Mouse (Mus musculus) telencephalon, adult 2 months (tissue): Measurements from ENCODE around the gene Zbtb38.
A peak's percentile ranks its signal among the peaks of the same experiment; 100 is the strongest.

Experiments
- DNase-seq: peaks from one replicate; pipeline ENCODE4 v3.0.0-alpha.2; 2011; ENCODE audit warnings: low read depth, low spot score

Gene Zbtb38

GRCm38 (mm10) chr9:96752603-96753114 is at the start of gene Zbtb38:
Gene Zbtb38, minus strand, starts transcription at chr9:96752831.
- DNase-seq: peak; percentile 40

GRCm38 (mm10) chr9:96800131-96800825 is 47.6 kb upstream of the Zbtb38 start:
- no peak for DNase-seq

- DNase-seq: no peak
Measured at GRCm38 (mm10) chr9:96797311-96797710, 44.7 kb upstream of the Zbtb38 start.

- DNase-seq: peak; percentile 72
Measured at GRCm38 (mm10) chr9:96795399-96795928, 42.8 kb upstream of the Zbtb38 start.

- no peak for DNase-seq
Measured at GRCm38 (mm10) chr9:96794601-96795000, 42.0 kb upstream of the Zbtb38 start.

GRCm38 (mm10) chr9:96792543-96792942 is 39.9 kb upstream of the Zbtb38 start:
- no peak for DNase-seq

GRCm38 (mm10) chr9:96790389-96791007 is 37.9 kb upstream of the Zbtb38 start:
- no peak for DNase-seq

GRCm38 (mm10) chr9:96789906-96790305 is 37.3 kb upstream of the Zbtb38 start:
- no peak for DNase-seq

- DNase-seq: no peak
Measured at GRCm38 (mm10) chr9:96787797-96788196, 35.2 kb upstream of the Zbtb38 start.

GRCm38 (mm10) chr9:96785871-96786342 is 33.3 kb upstream of the Zbtb38 start:
- no peak for DNase-seq

GRCm38 (mm10) chr9:96785187-96785586 is 32.6 kb upstream of the Zbtb38 start:
- DNase-seq: no peak

GRCm38 (mm10) chr9:96783667-96784066 is 31.0 kb upstream of the Zbtb38 start:
- DNase-seq: no peak

- DNase-seq: no peak
Measured at GRCm38 (mm10) chr9:96783258-96783657, 30.6 kb upstream of the Zbtb38 start.

GRCm38 (mm10) chr9:96782062-96782461 is 29.4 kb upstream of the Zbtb38 start:
- no peak for DNase-seq

- no peak for DNase-seq
Measured at GRCm38 (mm10) chr9:96773146-96773545, 20.5 kb upstream of the Zbtb38 start.

GRCm38 (mm10) chr9:96770443-96770842 is 17.8 kb upstream of the Zbtb38 start:
- DNase-seq: no peak

- DNase-seq: no peak
Measured at GRCm38 (mm10) chr9:96769651-96770050, 17.0 kb upstream of the Zbtb38 start.

- DNase-seq: no peak
Measured at GRCm38 (mm10) chr9:96767874-96768273, 15.2 kb upstream of the Zbtb38 start.

GRCm38 (mm10) chr9:96766078-96766477 is 13.4 kb upstream of the Zbtb38 start:
- DNase-seq: no peak

GRCm38 (mm10) chr9:96765410-96765809 is 12.8 kb upstream of the Zbtb38 start:
- DNase-seq: no peak

GRCm38 (mm10) chr9:96763847-96764631 is 11.4 kb upstream of the Zbtb38 start:
- DNase-seq: no peak

- no peak for DNase-seq
Measured at GRCm38 (mm10) chr9:96763025-96763424, 10.4 kb upstream of the Zbtb38 start.
